Mouse (Mus musculus): ENCODE data around the gene Pnldc1.

The Pnldc1 gene

GRCm38 (mm10) chr17:12858072-12858471, 52.0 kb downstream of the Pnldc1 start:
- peak; percentile 59 for DNase-seq (ENCODE audit: low read depth, low spot score)

- no peak for DNase-seq (ENCODE audit: low read depth, low spot score)
Observed at GRCm38 (mm10) chr17:12857395-12857794, 52.6 kb downstream of the Pnldc1 start.

- DNase-seq (ENCODE audit: low read depth, low spot score), result no peak
Observed at GRCm38 (mm10) chr17:12854386-12854785, 55.6 kb downstream of the Pnldc1 start.

- DNase-seq (ENCODE audit: low read depth, low spot score), result peak; percentile 54
Observed at GRCm38 (mm10) chr17:12853821-12854220, 56.2 kb downstream of the Pnldc1 start.

DNA sequence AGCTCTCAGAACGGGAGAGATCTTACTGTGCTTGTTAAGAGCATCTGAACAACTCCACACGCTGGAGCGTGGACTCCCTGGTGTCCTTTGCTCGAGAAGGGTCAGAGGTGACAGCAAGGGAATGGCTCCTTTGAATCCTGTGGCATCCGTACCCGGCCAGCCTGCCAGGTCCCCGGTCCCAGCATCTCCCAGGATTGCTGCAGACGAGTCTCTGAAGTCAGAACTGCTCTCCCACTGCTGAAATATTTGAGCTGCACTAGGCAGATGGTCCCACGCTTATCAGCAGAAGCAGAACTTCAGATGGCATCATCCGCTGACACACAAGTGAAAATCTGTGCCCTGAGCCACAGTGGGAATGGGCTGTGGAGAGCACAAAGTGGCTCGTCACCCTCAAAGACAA, 58.3 kb downstream of the Pnldc1 start:
- no peak for DNase-seq (ENCODE audit: low read depth, low spot score)

DNA sequence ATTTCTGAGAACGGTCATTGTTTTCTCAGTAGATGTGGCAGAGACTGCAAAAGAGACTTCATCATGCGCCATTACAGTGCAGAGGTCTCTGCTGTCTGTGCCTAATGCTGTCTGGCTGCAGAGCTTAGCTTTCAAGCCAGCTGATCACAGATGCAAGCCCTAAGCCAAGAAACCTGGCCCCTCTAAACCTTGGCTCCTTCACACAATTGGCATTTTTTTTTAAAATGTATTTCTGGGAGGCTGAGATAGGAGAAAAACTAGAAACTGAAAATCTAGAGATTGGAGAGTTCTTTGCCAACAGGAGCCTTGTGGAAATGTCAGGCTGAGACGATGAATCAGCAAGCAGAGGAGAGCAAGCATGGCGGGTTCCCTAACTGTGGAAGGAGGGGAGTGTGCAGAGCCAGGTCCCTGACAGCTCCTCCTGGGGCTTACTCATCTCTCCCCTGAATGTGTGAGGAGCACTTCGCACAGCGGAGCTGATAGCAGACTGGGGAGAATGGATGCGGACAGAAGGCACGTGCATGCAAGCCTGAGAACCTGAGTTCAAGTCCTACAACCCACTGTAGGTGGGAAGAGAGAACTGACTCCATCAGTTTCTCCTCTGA, 60.1 kb downstream of the Pnldc1 start:
- no peak for DNase-seq (ENCODE audit: low read depth, low spot score)

DNA sequence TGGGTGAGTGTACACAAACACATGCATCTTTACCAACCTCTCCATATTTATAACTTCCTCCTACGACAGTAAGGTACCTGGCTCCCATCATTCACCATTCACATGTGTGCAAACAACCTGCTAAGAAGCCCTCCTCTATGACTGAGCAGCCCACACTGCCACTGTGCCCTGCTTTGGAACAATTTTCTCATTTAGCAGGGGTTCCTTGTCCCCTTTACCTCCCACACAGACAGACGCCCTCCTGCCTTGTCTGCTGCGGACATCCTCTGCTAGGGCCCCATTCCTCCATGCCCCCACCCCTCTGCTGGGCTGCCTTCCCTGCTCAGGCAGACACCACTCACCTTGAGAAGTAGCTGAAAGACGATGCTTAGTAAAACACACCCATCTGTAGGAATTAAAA, 62.3 kb downstream of the Pnldc1 start:
- no peak for DNase-seq (ENCODE audit: low read depth, low spot score)

DNA sequence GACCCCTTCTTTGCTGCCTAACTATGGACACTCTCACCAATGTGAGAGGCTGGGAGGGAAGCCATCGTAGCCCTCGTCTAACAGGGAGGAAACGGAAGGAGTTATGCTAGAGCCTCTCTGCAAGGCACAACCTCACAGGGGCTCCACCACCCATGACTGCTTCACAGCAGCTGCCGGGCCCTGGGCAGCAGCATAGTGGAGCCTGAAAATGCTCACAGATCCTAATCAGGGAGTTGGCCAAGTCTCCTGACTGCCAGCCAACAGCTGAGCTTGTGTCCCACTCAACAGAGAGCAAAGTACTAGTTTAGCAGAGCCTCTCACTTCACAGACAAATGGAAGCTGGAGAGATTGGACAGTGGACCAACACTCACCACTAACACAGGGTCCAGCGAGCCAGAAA, 63.6 kb downstream of the Pnldc1 start:
- DNase-seq (ENCODE audit: low read depth, low spot score), result no peak

GRCm38 (mm10) chr17:12845862-12846261, 64.2 kb downstream of the Pnldc1 start:
- no peak for DNase-seq (ENCODE audit: low read depth, low spot score)

DNA sequence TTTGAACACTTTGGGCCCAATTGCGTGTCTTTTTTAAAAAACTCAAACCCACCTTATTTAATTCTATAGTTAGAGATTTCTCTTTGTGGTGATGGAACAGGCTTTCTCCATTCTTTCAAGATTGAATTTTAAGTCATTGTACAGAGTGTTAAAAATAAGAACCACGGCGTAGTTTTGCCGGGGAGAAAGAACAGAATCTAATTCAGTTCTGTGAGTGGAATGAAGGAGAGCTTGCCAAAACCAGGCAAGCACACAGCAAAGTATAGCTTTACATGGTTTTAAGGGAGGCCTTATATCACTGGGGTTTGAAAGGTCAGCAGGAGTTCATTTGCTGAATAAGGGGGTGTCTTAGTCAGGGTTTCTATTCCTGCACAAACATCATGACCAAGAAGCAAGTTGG, 65.5 kb downstream of the Pnldc1 start:
- no peak for DNase-seq (ENCODE audit: low read depth, low spot score)

- no peak for DNase-seq (ENCODE audit: low read depth, low spot score)
Observed at GRCm38 (mm10) chr17:12843826-12844225, 66.2 kb downstream of the Pnldc1 start.

GRCm38 (mm10) chr17:12839475-12840267, 70.4 kb downstream of the Pnldc1 start:
- DNase-seq (ENCODE audit: low read depth, low spot score), result no peak
